In the genomic region with DNA sequence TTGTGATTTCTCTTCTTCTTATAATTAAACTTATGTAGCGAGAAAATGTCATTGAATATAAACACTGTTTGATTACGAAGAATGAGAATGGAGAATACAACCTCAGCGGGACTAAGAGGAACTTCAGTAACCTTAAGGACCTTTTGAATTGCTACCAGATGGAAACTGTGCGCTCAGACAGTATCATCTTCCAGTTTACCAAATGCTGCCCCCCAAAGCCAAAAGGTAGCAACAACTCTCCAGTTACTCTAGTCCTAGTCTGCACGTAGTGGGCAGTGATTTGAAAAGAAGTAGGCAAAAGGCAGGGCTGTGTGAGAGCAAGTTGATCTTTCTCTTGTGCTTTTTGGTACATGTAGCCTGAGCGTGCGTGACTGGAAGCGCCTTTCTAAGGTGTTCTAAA, we compare ENCODE assay signal across 23 mouse cellular contexts. TPM values are rescaled to one million over a fixed set of nuclear protein-coding genes. Genes with fewer than 3 reads are reported as not detected.
DNase-seq lines count a peak whose midpoint lies in the region; ATAC-seq and TF ChIP-seq lines count a peak whose summit lies in the region.
"Had no signal": no experiment of that assay in that cellular context is flagged by ENCODE, and none has a peak within 500 bp of the region (broad histone marks: within the 10 kb centered on the region; RNA-seq: fewer than 3 reads in every experiment).

No protein-coding gene starts in this region.

- no peak overlapping the region for H3K27ac ChIP-seq in kidney, postnatal 0 days
- H3K27ac ChIP-seq: macrophage had no signal

- H3K36me3 ChIP-seq in kidney, postnatal 0 days (ENCODE audit: insufficient read depth, low read length) = peaks cover 22% of the 10 kb centered on the region

- H3K9me3 ChIP-seq in kidney, postnatal 0 days (replicated peaks; ENCODE audit: low read length) = no peaks in the 10 kb centered on the region

- no peak overlapping the region for H3K4me3 ChIP-seq in kidney, postnatal 0 days (replicated peaks; ENCODE audit: low read depth, low read length)
- H3K4me3 ChIP-seq: erythroblast, embryonic 14.5 days had no signal

- no peaks in the 10 kb centered on the region for H3K4me1 ChIP-seq in kidney, postnatal 0 days (replicated peaks; ENCODE audit: insufficient read depth, low read length)

- H3K4me2 ChIP-seq in kidney, postnatal 0 days (ENCODE audit: low read length) = no peak overlapping the region
- H3K4me2 ChIP-seq: heart, embryonic 11.5 days; midbrain, embryonic 11.5 days had no signal

- WGBS in kidney, postnatal 0 days = 71% methylated on average over 8 of the region's 8 CpGs

- no peaks in the 10 kb centered on the region for H3K27me3 ChIP-seq in kidney, postnatal 0 days (ENCODE audit: insufficient read depth, low read length)

- peak; percentile 29; the same call in 1 of the 2 replicates for TF ChIP-seq CTCF in kidney, postnatal 0 days (IDR thresholded peaks at IDR 0.05; ENCODE audit: low read depth)

- no peak for ATAC-seq in kidney, postnatal 0 days (replicated peaks; ENCODE audit: low FRiP score, low read depth)
- no peak for ATAC-seq in activated CD4-positive, CD25-positive, alpha-beta regulatory T cell, adult 4 months
- ATAC-seq: CD4-positive, CD25-positive, alpha-beta regulatory T cell, adult 4 months; forebrain, embryonic 14.5 days had no signal

- DNase-seq in cerebellum, postnatal 10 days = peak; percentile 14 to 19
- DNase-seq in cerebellum, adult 9-10 months = no peak
- DNase-seq in kidney, postnatal 0 days (ENCODE audit: low spot score) = no peak
- DNase-seq in kidney, adult 18-20 months = no peak
- DNase-seq in brain, adult 2 months (ENCODE audit: low read depth, low spot score) = peak; percentile 35
- DNase-seq in skeletal muscle tissue, adult 2 months (ENCODE audit: low read depth, low spot score) = peak; percentile 57
- DNase-seq in gastrocnemius, postnatal 4 days (ENCODE audit: low spot score in 2 of 2) = no peak
- DNase-seq: adrenal gland, postnatal 14 days; cerebellum, adult 2 months; gastrocnemius, postnatal 36 days; heart, postnatal 36 days; kidney, adult 9 months; lung, adult 2 months; thymus, postnatal 14 days had no signal

- H3K9ac ChIP-seq in kidney, postnatal 0 days (ENCODE audit: low read depth, low read length) = no peak overlapping the region

RNA-seq across cellular contexts. Expression of gene Jak2, which starts 36.2 kb away (rescaled TPM):
- polyA plus RNA-seq in kidney, postnatal 0 days (2015; fragmentation: Nextera tagmentation; extraction: Ambion mirVana) = 8.8 and 9.8 TPM in 2 replicates
- polyA plus RNA-seq in activated CD4-positive, CD25-positive, alpha-beta regulatory T cell, adult 4 months (2017; shearing (Covaris generic)) = 10 to 100 TPM; 20.1 to 20.5 TPM
- total RNA-seq in gastrocnemius, postnatal 4 days (2021) = 10 to 100 TPM; 16.2 to 18.4 TPM

RNA-seq across cellular contexts. Expression of gene Insl6, which starts 37.3 kb away (rescaled TPM):
- polyA plus RNA-seq in kidney, postnatal 0 days (2015; fragmentation: Nextera tagmentation; extraction: Ambion mirVana) = 8.9 and 11.2 TPM in 2 replicates
- 10 to 100 TPM; 23.8 to 28.8 TPM for polyA plus RNA-seq in activated CD4-positive, CD25-positive, alpha-beta regulatory T cell, adult 4 months (2017; shearing (Covaris generic))
- total RNA-seq in gastrocnemius, postnatal 4 days (2021) = under 1 TPM; 0.80 to 0.83 TPM
- total RNA-seq: gastrocnemius, postnatal 36 days; heart, postnatal 36 days had no signal
- polyA plus RNA-seq: erythroblast, embryonic 14.5 days had no signal

RNA-seq across cellular contexts. Expression of gene Rln1, which starts 46.6 kb away (rescaled TPM):
- 0.33 TPM in 2 replicates for polyA plus RNA-seq in kidney, postnatal 0 days (2015; fragmentation: Nextera tagmentation; extraction: Ambion mirVana)
- not detected for polyA plus RNA-seq in activated CD4-positive, CD25-positive, alpha-beta regulatory T cell, adult 4 months (2017; shearing (Covaris generic))
- total RNA-seq in gastrocnemius, postnatal 4 days (2021) = 1 to 10 TPM in 1 of 2 experiments, under 1 TPM in 1; 0.78 to 1.1 TPM
- total RNA-seq: adrenal gland, postnatal 14 days; gastrocnemius, postnatal 36 days; heart, postnatal 36 days; liver, adult 2 months had no signal
- polyA plus RNA-seq: CD4-positive, CD25-positive, alpha-beta regulatory T cell, adult 4 months; erythroblast, embryonic 14.5 days; liver, adult 2 months; lung, adult 2 months; macrophage; spleen, adult 2 months had no signal

Comparison
In these comparisons a context has a peak if more than half of its experiments do, and no peak if none do; other contexts are left out.
1. DNase-seq: peak in cerebellum, postnatal 10 days (2 of 2), brain, adult 2 months (single experiment) and skeletal muscle tissue, adult 2 months (single experiment); none in cerebellum, adult 9-10 months (single experiment), kidney, postnatal 0 days (single experiment), kidney, adult 18-20 months (single experiment) and gastrocnemius, postnatal 4 days (0 of 2).